Mouse (Mus musculus) v-Abl transformed pro-B cells (cell line): Measurements from ENCODE around the gene Iqcf1.

Experiments used
- in situ Hi-C, 2 experiments: fragments of 400-800 bp; cut with MboI; formaldehyde crosslinking; loops; one replicate each; pipeline ENCODE4 v1.15.1; 2025; ENCODE audit not compliant: unreplicated experiment in 2 of 2

The Iqcf1 gene

GRCm38 (mm10) chr9:106499667-106500066 lies at the start of gene Iqcf1:
Iqcf1 (plus strand) TSS chr9:106499967.
- in situ Hi-C loops: no loop called here

GRCm38 (mm10) chr9:106450661-106451060 lies 49.1 kb upstream of the Iqcf1 start:
- in situ Hi-C loops: loop anchor here in 1 of 2 experiments (25.0 kb wide), 1 partner anchor 613 kb away; the partner anchor contains the start of gene Col6a6

DNA sequence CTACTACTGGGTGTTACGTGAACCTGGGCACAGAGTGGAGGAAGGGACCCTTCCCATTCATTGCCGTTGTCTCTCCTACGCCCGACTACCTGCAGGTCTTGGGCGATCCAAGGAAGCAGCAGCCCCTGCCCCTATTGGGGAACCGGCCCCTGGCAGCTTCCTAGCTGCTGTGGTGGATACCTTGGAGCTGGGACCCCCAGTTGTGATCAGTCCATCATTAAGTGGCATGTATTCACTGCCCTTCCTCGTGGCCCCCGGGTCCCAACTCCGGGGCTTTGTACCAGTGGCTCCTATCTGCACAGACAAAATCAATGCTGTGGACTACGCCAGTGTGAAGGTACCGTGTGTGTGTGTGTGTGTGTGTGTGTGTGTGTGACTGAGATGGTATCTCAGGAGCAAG lies 48.5 kb upstream of the Iqcf1 start:
- in situ Hi-C loops: loop anchor here in 1 of 2 experiments (25.0 kb wide), 1 partner anchor 614 kb away; the partner anchor contains the start of gene Col6a6

GRCm38 (mm10) chr9:106451899-106452298 lies 47.9 kb upstream of the Iqcf1 start:
- in situ Hi-C loops: loop anchor here in 1 of 2 experiments (25.0 kb wide), 1 partner anchor 615 kb away; the partner anchor contains the start of gene Col6a6

GRCm38 (mm10) chr9:106452351-106452750 lies 47.4 kb upstream of the Iqcf1 start:
- in situ Hi-C loops: loop anchor here in 1 of 2 experiments (25.0 kb wide), 1 partner anchor 615 kb away; the partner anchor contains the start of gene Col6a6

- in situ Hi-C loops: loop anchor here in 1 of 2 experiments (25.0 kb wide), 1 partner anchor 616 kb away; the partner anchor contains the start of gene Col6a6
Measured at GRCm38 (mm10) chr9:106452821-106453220, 46.9 kb upstream of the Iqcf1 start.

- in situ Hi-C loops: loop anchor here in 1 of 2 experiments (25.0 kb wide), 1 partner anchor 616 kb away; the partner anchor contains the start of gene Col6a6
Measured at GRCm38 (mm10) chr9:106453271-106454070, 46.3 kb upstream of the Iqcf1 start, which contains the start of gene Pcbp4. Pcbp4 (plus strand) TSS chr9:106453291.

- in situ Hi-C loops: loop anchor here in 1 of 2 experiments (25.0 kb wide), 1 partner anchor 617 kb away; the partner anchor contains the start of gene Col6a6
Measured at GRCm38 (mm10) chr9:106454071-106454761, 45.6 kb upstream of the Iqcf1 start.

- in situ Hi-C loops: loop anchor here in 1 of 2 experiments (25.0 kb wide), 1 partner anchor 618 kb away; the partner anchor contains the start of gene Col6a6
Measured at GRCm38 (mm10) chr9:106454888-106455681, 44.7 kb upstream of the Iqcf1 start.

DNA sequence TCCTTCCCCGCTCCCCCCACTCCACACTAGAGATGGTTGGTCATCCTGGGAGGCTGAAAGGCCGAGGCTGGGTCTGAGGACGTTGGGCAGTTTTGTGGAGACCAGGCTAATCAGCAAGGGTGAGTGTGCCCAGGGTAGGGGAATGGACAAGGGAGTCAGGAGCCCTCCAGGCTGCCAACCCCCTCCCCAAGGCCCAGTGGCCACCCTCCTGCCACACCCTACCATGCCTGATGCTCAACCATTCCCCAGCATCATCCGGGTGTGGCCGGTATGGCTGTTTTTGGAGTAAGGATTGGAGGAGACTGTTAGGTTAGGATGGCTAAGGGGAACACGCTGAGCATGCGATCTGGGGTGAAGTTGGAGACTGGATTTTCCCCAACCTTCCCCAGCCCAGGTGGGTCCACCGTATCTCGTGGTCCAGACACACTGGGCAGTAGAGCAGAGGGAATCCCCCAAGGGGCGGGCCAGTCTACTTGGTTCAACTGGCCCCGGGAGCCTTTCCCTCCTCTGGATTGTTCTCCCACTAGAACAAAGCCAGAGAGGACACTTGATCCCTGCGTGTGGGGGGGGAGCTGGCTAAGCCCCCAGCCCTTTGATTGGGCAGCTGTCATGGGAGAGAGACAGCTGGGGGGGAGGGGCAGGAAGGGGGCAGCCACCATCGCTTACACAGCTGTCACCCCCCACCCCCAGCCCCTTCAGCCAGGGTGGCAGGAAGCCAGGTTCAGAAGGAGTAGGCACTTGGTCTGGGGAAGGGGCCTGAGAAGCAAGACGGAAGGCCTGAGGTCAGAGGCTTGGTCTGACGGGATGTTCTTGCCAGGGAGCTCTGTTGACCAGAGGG lies 43.2 kb upstream of the Iqcf1 start:
- in situ Hi-C loops: loop anchor here in 1 of 2 experiments (25.0 kb wide), 1 partner anchor 619 kb away; the partner anchor contains the start of gene Col6a6

DNA sequence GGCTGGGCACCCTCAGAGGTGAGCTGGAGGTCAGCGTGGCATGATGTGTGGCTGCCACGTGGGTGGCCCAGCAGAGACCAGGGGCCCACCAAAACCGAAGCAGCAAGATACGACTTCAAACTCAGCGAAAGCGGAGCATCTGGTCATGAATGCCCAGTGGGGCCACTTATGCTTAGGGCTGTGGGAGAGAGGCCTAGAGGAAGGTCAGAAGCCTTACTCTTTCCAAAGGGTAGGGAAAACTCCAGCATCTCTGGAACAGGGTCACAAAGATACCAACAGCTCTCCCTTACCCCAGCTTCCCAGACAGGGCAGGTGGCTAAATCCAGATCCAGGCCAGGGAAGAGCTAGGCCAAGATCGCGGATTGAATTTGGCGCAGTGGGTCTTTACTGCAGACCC lies 42.6 kb upstream of the Iqcf1 start:
- in situ Hi-C loops: loop anchor here in 1 of 2 experiments (25.0 kb wide), 1 partner anchor 620 kb away; the partner anchor contains the start of gene Col6a6

DNA sequence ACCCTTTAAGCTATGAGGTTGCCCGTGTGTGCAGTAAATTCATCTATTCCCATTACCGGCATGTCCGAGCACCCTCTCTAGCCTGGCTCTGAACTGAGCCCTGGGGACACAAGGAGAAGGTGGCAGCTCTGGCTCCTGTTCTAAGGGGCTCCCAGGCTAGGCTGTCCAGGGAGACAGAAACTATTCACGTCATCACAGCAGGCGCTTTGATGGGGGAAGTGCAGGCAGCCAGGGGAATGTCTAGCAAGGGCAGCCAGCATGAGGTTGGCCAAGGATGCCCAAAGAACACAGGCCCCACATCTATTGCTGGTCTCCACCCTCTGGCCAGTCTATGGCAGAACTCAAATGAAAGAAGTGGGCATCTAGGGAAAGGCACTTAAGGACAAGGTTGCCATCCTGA lies 41.8 kb upstream of the Iqcf1 start:
- in situ Hi-C loops: loop anchor here in 1 of 2 experiments (25.0 kb wide), 1 partner anchor 621 kb away; the partner anchor contains the start of gene Col6a6

DNA sequence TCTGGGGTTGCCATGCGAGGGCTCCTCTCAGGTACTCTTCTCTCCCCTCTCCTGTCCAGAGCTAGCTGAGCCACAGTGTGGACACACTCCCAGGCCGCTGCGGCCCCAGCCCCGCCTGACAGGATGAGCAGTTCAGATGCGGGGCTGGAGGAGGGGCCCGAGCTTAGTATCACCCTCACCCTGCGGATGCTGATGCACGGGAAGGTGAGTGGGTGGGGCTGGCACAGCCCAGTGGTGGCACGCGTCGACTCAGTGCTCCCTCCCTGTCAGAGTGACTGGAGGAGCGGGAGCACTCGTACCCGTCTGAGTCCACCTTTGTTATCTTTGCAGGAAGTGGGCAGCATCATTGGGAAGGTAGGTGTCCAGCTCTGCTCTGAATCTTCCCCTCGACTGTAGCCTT lies 39.8 kb upstream of the Iqcf1 start:
- in situ Hi-C loops: loop anchor here in 1 of 2 experiments (25.0 kb wide), 1 partner anchor 623 kb away; the partner anchor contains the start of gene Col6a6

GRCm38 (mm10) chr9:106460401-106461025 lies 39.3 kb upstream of the Iqcf1 start:
- in situ Hi-C loops: loop anchor here in 1 of 2 experiments (25.0 kb wide), 1 partner anchor 623 kb away; the partner anchor contains the start of gene Col6a6

- in situ Hi-C loops: loop anchor here in 1 of 2 experiments (25.0 kb wide), 1 partner anchor 624 kb away; the partner anchor contains the start of gene Col6a6
Measured at GRCm38 (mm10) chr9:106461026-106461415, 38.7 kb upstream of the Iqcf1 start.

GRCm38 (mm10) chr9:106461641-106462429 lies 37.9 kb upstream of the Iqcf1 start:
- in situ Hi-C loops: loop anchor here in 1 of 2 experiments (25.0 kb wide), 1 partner anchor 625 kb away; the partner anchor contains the start of gene Col6a6

DNA sequence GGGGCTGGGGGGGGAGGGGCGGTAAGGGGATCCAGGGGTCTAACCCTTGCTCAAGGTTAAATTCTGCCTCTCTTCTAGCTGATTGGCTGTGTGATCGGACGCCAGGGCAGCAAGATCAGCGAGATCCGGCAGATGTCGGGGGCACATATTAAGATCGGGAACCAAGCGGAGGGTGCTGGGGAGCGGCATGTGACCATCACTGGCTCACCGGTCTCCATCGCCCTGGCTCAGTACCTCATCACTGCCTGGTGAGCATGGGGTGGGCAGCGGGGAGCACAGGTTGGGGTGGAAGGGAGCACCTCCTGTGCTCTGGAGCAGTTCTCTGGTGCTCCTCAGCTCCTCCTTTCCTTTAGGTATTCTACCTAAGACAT lies 37.4 kb upstream of the Iqcf1 start:
- in situ Hi-C loops: loop anchor here in 1 of 2 experiments (25.0 kb wide), 1 partner anchor 625 kb away; the partner anchor contains the start of gene Col6a6
